Mouse (Mus musculus): ENCODE measurements at regions not wholly inside any gene's neighbourhood (a gene's known extent, or its start where the extent isn't known, plus 50 kb on each side); places are given as distances from the start of the nearest gene placed in this dataset.

GRCm38 (mm10) chr16:62608617-62609016 is 178.0 kb downstream of the Nsun3 start:
- no peak overlapping the region for H3K27ac ChIP-seq (replicated peaks)
- WGBS = 75% methylated on average over 3 of the region's 3 CpGs
- H3K9me3 ChIP-seq = no peaks in the 10 kb centered on the region
- no peak overlapping the region for H3K4me2 ChIP-seq (replicated peaks)
- ATAC-seq (ENCODE audit: low FRiP score, low read depth) = peak; percentile 62
- no peaks in the 10 kb centered on the region for H3K36me3 ChIP-seq
- H3K27me3 ChIP-seq = no peaks in the 10 kb centered on the region
- H3K4me1 ChIP-seq = no peaks in the 10 kb centered on the region
- no peak overlapping the region for H3K9ac ChIP-seq (replicated peaks)
- no peak overlapping the region for H3K4me3 ChIP-seq

GRCm38 (mm10) chr16:62605920-62606319 is 180.7 kb downstream of the Nsun3 start:
- H3K9ac ChIP-seq (replicated peaks) = no peak overlapping the region
- H3K4me1 ChIP-seq = no peaks in the 10 kb centered on the region
- H3K4me3 ChIP-seq = no peak overlapping the region
- ATAC-seq (ENCODE audit: low FRiP score, low read depth) = no peak
- H3K9me3 ChIP-seq = no peaks in the 10 kb centered on the region
- no peak overlapping the region for H3K27ac ChIP-seq (replicated peaks)
- H3K36me3 ChIP-seq = no peaks in the 10 kb centered on the region
- H3K27me3 ChIP-seq = no peaks in the 10 kb centered on the region
- no peak overlapping the region for H3K4me2 ChIP-seq (replicated peaks)
- WGBS = 97% methylated on average over 1 of the region's 1 CpGs

GRCm38 (mm10) chr16:62562051-62562450 is 224.6 kb downstream of the Nsun3 start:
- ATAC-seq (ENCODE audit: low FRiP score, low read depth) = 0 out of 2 replicates have a peak, but pooled peaks have one; percentile 58
- Histone ChIP-seq H3K27ac (replicated peaks) (no peak overlapping the region), H3K9me3 (no peaks in the 10 kb centered on the region), H3K4me1 (no peaks in the 10 kb centered on the region), H3K4me2 (replicated peaks) (no peak overlapping the region), H3K4me3 (no peak overlapping the region), H3K9ac (replicated peaks) (no peak overlapping the region), H3K27me3 (no peaks in the 10 kb centered on the region), H3K36me3 (no peaks in the 10 kb centered on the region)
- WGBS = 46% methylated on average over 4 of the region's 4 CpGs

GRCm38 (mm10) chr16:62543156-62543555 is 243.5 kb downstream of the Nsun3 start:
- WGBS = 94% methylated on average over 2 of the region's 2 CpGs
- no peaks in the 10 kb centered on the region for H3K9me3 ChIP-seq
- no peak for ATAC-seq (ENCODE audit: low FRiP score, low read depth)
- no peak overlapping the region for H3K9ac ChIP-seq (replicated peaks)
- no peaks in the 10 kb centered on the region; the same call in 1 of the 2 replicates for H3K4me1 ChIP-seq
- no peaks in the 10 kb centered on the region for H3K36me3 ChIP-seq
- H3K27ac ChIP-seq (replicated peaks) = no peak overlapping the region
- no peaks in the 10 kb centered on the region for H3K27me3 ChIP-seq
- H3K4me3 ChIP-seq = no peak overlapping the region
- H3K4me2 ChIP-seq (replicated peaks) = no peak overlapping the region

GRCm38 (mm10) chr16:62537730-62538479 is 248.7 kb downstream of the Nsun3 start:
- no peaks in the 10 kb centered on the region for H3K9me3 ChIP-seq
- H3K4me1 ChIP-seq = no peaks in the 10 kb centered on the region; the same call in 1 of the 2 replicates
- no peak overlapping the region for H3K4me2 ChIP-seq (replicated peaks)
- no peaks in the 10 kb centered on the region for H3K36me3 ChIP-seq
- H3K4me3 ChIP-seq = no peak overlapping the region
- no peaks in the 10 kb centered on the region for H3K27me3 ChIP-seq
- WGBS = 70% methylated on average over 7 of the region's 7 CpGs
- H3K27ac ChIP-seq (replicated peaks) = no peak overlapping the region
- H3K9ac ChIP-seq (replicated peaks) = no peak overlapping the region
- ATAC-seq (ENCODE audit: low FRiP score, low read depth) = peak; percentile 94

- no peak overlapping the region for H3K27ac ChIP-seq (replicated peaks)
- H3K36me3 ChIP-seq = no peaks in the 10 kb centered on the region
- H3K4me1 ChIP-seq = no peaks in the 10 kb centered on the region
- no peaks in the 10 kb centered on the region for H3K27me3 ChIP-seq
- no peak overlapping the region for H3K4me3 ChIP-seq
- WGBS = 90% methylated on average over 1 of the region's 1 CpGs
- no peak overlapping the region for H3K4me2 ChIP-seq (replicated peaks)
- no peak for ATAC-seq (ENCODE audit: low FRiP score, low read depth)
- no peaks in the 10 kb centered on the region for H3K9me3 ChIP-seq
- H3K9ac ChIP-seq (replicated peaks) = no peak overlapping the region
Observed at GRCm38 (mm10) chr16:62509321-62509720, 277.3 kb downstream of the Nsun3 start.

GRCm38 (mm10) chr16:62506725-62507482 is 279.7 kb downstream of the Nsun3 start:
- H3K9me3 ChIP-seq = no peaks in the 10 kb centered on the region
- H3K36me3 ChIP-seq = no peaks in the 10 kb centered on the region
- H3K4me3 ChIP-seq = no peak overlapping the region
- H3K4me1 ChIP-seq = no peaks in the 10 kb centered on the region
- no peak overlapping the region for H3K4me2 ChIP-seq (replicated peaks)
- no peak overlapping the region for H3K27ac ChIP-seq (replicated peaks)
- no peaks in the 10 kb centered on the region for H3K27me3 ChIP-seq
- ATAC-seq (ENCODE audit: low FRiP score, low read depth) = no peak
- H3K9ac ChIP-seq (replicated peaks) = no peak overlapping the region
- 64% methylated on average over 2 of the region's 2 CpGs for WGBS

- no peak overlapping the region for H3K27ac ChIP-seq (replicated peaks)
- H3K9me3 ChIP-seq = no peaks in the 10 kb centered on the region
- WGBS = 75% methylated on average over 6 of the region's 6 CpGs
- H3K4me3 ChIP-seq = no peak overlapping the region
- H3K36me3 ChIP-seq = no peaks in the 10 kb centered on the region
- ATAC-seq (ENCODE audit: low FRiP score, low read depth) = no peak
- no peak overlapping the region for H3K4me2 ChIP-seq (replicated peaks)
- no peaks in the 10 kb centered on the region for H3K27me3 ChIP-seq
- H3K9ac ChIP-seq (replicated peaks) = no peak overlapping the region
- H3K4me1 ChIP-seq = no peaks in the 10 kb centered on the region
Observed at GRCm38 (mm10) chr16:62500870-62501269, 285.7 kb downstream of the Nsun3 start.

- H3K27ac ChIP-seq (replicated peaks) = no peak overlapping the region
- no peaks in the 10 kb centered on the region for H3K27me3 ChIP-seq
- no peak overlapping the region for H3K9ac ChIP-seq (replicated peaks)
- no peak overlapping the region for H3K4me2 ChIP-seq (replicated peaks)
- WGBS = 80% methylated on average over 6 of the region's 6 CpGs
- no peaks in the 10 kb centered on the region for H3K9me3 ChIP-seq
- no peak overlapping the region for H3K4me3 ChIP-seq
- no peaks in the 10 kb centered on the region for H3K36me3 ChIP-seq
- ATAC-seq (ENCODE audit: low FRiP score, low read depth) = no peak
- H3K4me1 ChIP-seq = no peaks in the 10 kb centered on the region
Observed at GRCm38 (mm10) chr16:62500334-62500733, 286.3 kb downstream of the Nsun3 start.

- no peaks in the 10 kb centered on the region for H3K9me3 ChIP-seq
- no peak overlapping the region for H3K9ac ChIP-seq (replicated peaks)
- 82% methylated on average over 5 of the region's 5 CpGs for WGBS
- H3K4me2 ChIP-seq (replicated peaks) = no peak overlapping the region
- no peaks in the 10 kb centered on the region for H3K36me3 ChIP-seq
- H3K4me3 ChIP-seq = no peak overlapping the region
- H3K4me1 ChIP-seq = no peaks in the 10 kb centered on the region
- no peak overlapping the region for H3K27ac ChIP-seq (replicated peaks)
- no peak for ATAC-seq (ENCODE audit: low FRiP score, low read depth)
- H3K27me3 ChIP-seq = no peaks in the 10 kb centered on the region
Observed at GRCm38 (mm10) chr16:62498761-62499160, 287.9 kb downstream of the Nsun3 start.

GRCm38 (mm10) chr16:62496697-62497096 is 289.9 kb downstream of the Nsun3 start:
- Histone ChIP-seq H3K9me3 (no peaks in the 10 kb centered on the region), H3K4me1 (no peaks in the 10 kb centered on the region), H3K4me2 (replicated peaks) (no peak overlapping the region), H3K27me3 (no peaks in the 10 kb centered on the region), H3K27ac (replicated peaks) (no peak overlapping the region), H3K36me3 (no peaks in the 10 kb centered on the region), H3K9ac (replicated peaks) (no peak overlapping the region), H3K4me3 (no peak overlapping the region)
- WGBS = 35% methylated on average over 9 of the region's 9 CpGs
- ATAC-seq (ENCODE audit: low FRiP score, low read depth) = 0 out of 2 replicates have a peak, but pooled peaks have one; percentile 12

GRCm38 (mm10) chr16:62470133-62470532 is 316.5 kb downstream of the Nsun3 start:
- no peaks in the 10 kb centered on the region for H3K36me3 ChIP-seq
- no peak for ATAC-seq (ENCODE audit: low FRiP score, low read depth)
- no peak overlapping the region for H3K4me2 ChIP-seq (replicated peaks)
- no peak overlapping the region for H3K27ac ChIP-seq (replicated peaks)
- no peak overlapping the region for H3K4me3 ChIP-seq
- 55% methylated on average over 2 of the region's 2 CpGs for WGBS
- H3K4me1 ChIP-seq = no peaks in the 10 kb centered on the region
- no peaks in the 10 kb centered on the region for H3K9me3 ChIP-seq
- H3K27me3 ChIP-seq = no peaks in the 10 kb centered on the region
- no peak overlapping the region for H3K9ac ChIP-seq (replicated peaks)
